Mouse (Mus musculus) heart, embryonic 12.5 days (tissue): ENCODE measurements at regions not wholly inside any gene's neighbourhood (a gene's known extent, or its start where the extent isn't known, plus 50 kb on each side); places are given as distances from the start of the nearest gene placed in this dataset.
A peak's percentile ranks its signal among the peaks of the same experiment; 100 is the strongest.

Experiments used
- ATAC-seq: fragments of 200-750 bp; cut with Nextera tagmentation; 2 replicates; pipeline ENCODE4 v1.8.0; 2017; ENCODE audit warnings: moderate TSS enrichment, moderate library complexity; ENCODE audit not compliant: insufficient number of reproducible peaks, low FRiP score
- H3K27ac ChIP-seq: fragments of 300-500 bp; sonication (generic); 2 replicates; pipeline ENCODE4 v1.5.1; 2016; ENCODE audit warnings: mild to moderate bottlenecking, moderate library complexity; ENCODE audit not compliant: poor library complexity, severe bottlenecking
- H3K27me3 ChIP-seq: fragments of 300-500 bp; sonication (generic); replicated peaks from 2 replicates; pipeline ENCODE4 v1.6.1; 2016; ENCODE audit warnings: mild to moderate bottlenecking, moderate library complexity
- H3K36me3 ChIP-seq: fragments of 300-500 bp; sonication (generic); 2 replicates; pipeline ENCODE4 v1.6.1; 2016; ENCODE audit warnings: mild to moderate bottlenecking, moderate library complexity
- H3K4me1 ChIP-seq: fragments of 300-500 bp; sonication (generic); replicated peaks from 2 replicates; pipeline ENCODE4 v1.6.1; 2016; ENCODE audit warnings: mild to moderate bottlenecking
- H3K4me2 ChIP-seq: fragments of 300-500 bp; sonication (generic); 2 replicates; pipeline ENCODE4 v1.6.1; 2016; ENCODE audit warnings: mild to moderate bottlenecking, moderate library complexity
- H3K4me3 ChIP-seq: fragments of 300-500 bp; sonication (generic); 2 replicates; pipeline ENCODE4 v1.5.1; 2016; ENCODE audit warnings: mild to moderate bottlenecking
- H3K9ac ChIP-seq: fragments of 300-500 bp; sonication (generic); 2 replicates; pipeline ENCODE4 v1.6.1; 2016; ENCODE audit warnings: mild to moderate bottlenecking, moderate library complexity
- H3K9me3 ChIP-seq: fragments of 300-500 bp; sonication (generic); replicated peaks from 2 replicates; pipeline ENCODE4 v1.6.1; 2016; ENCODE audit warnings: mild to moderate bottlenecking, moderate library complexity
- WGBS: fragments of 180-500 bp; shearing (Covaris S2); methylation state at CpG from one replicate; pipeline ENCODE4 v1.1.7; 2016; 5-methylcytosine and 5-hydroxymethylcytosine counted together

- no peak overlapping the region for H3K27ac ChIP-seq
- H3K27me3 ChIP-seq: no peaks in the 10 kb centered on the region
- no peaks in the 10 kb centered on the region for H3K4me1 ChIP-seq
- ATAC-seq: no peak
- H3K4me2 ChIP-seq: no peak overlapping the region
- H3K9ac ChIP-seq: no peak overlapping the region
- H3K36me3 ChIP-seq: no peaks in the 10 kb centered on the region
- no peak overlapping the region for H3K4me3 ChIP-seq
- no peaks in the 10 kb centered on the region; the same call in 1 of the 2 replicates for H3K9me3 ChIP-seq
Observed at GRCm38 (mm10) chr1:92386752-92387151, 86.9 kb downstream of the Ndufa10 start.

GRCm38 (mm10) chr1:92384945-92385344, 88.7 kb downstream of the Ndufa10 start:
- Histone ChIP-seq H3K9ac (no peak overlapping the region), H3K4me2 (no peak overlapping the region)
- ATAC-seq: no peak

GRCm38 (mm10) chr1:92383749-92384148, 89.9 kb downstream of the Ndufa10 start:
- Histone ChIP-seq H3K9ac (no peak overlapping the region), H3K9me3 (no peaks in the 10 kb centered on the region; the same call in 1 of the 2 replicates), H3K27ac (no peak overlapping the region), H3K4me3 (no peak overlapping the region), H3K36me3 (no peaks in the 10 kb centered on the region), H3K27me3 (no peaks in the 10 kb centered on the region), H3K4me2 (no peak overlapping the region), H3K4me1 (peaks cover 19% of the 10 kb centered on the region)
- no peak for ATAC-seq
- 68% methylated on average over 4 of the region's 4 CpGs for WGBS

More at GRCm38 (mm10) chr1:92384945-92385344, 88.7 kb downstream of the Ndufa10 start:
- no peaks in the 10 kb centered on the region; the same call in 1 of the 2 replicates for H3K9me3 ChIP-seq
- H3K27ac ChIP-seq: no peak overlapping the region
- no peak overlapping the region for H3K4me3 ChIP-seq
- H3K27me3 ChIP-seq: no peaks in the 10 kb centered on the region
- H3K36me3 ChIP-seq: no peaks in the 10 kb centered on the region
- peaks cover 8% of the 10 kb centered on the region for H3K4me1 ChIP-seq

- WGBS: 52% methylated on average over 3 of the region's 3 CpGs
- Histone ChIP-seq H3K27me3 (no peaks in the 10 kb centered on the region), H3K9me3 (0 out of 2 replicates have a peak, but pooled peaks cover 4% of the 10 kb centered on the region), H3K4me2 (peak overlapping the region; percentile 30), H3K27ac (peak overlapping the region; percentile 72), H3K4me1 (peaks cover 35% of the 10 kb centered on the region), H3K36me3 (no peaks in the 10 kb centered on the region), H3K9ac (no peak overlapping the region), H3K4me3 (no peak overlapping the region)
- ATAC-seq: no peak
Observed at GRCm38 (mm10) chr1:92379510-92379886, 94.2 kb downstream of the Ndufa10 start.

- Histone ChIP-seq H3K4me2 (peak overlapping the region; percentile 30), H3K36me3 (no peaks in the 10 kb centered on the region), H3K9me3 (0 out of 2 replicates have a peak, but pooled peaks cover 4% of the 10 kb centered on the region), H3K27me3 (no peaks in the 10 kb centered on the region), H3K4me3 (no peak overlapping the region), H3K27ac (peak overlapping the region; percentile 72), H3K9ac (no peak overlapping the region), H3K4me1 (peaks cover 35% of the 10 kb centered on the region)
- peak; percentile 65 for ATAC-seq
- WGBS: 59% methylated on average over 8 of the region's 8 CpGs
Observed at GRCm38 (mm10) chr1:92378741-92379509, 94.7 kb downstream of the Ndufa10 start.

GRCm38 (mm10) chr1:92376456-92376855, 97.2 kb downstream of the Ndufa10 start:
- Histone ChIP-seq H3K27ac (peak overlapping the region; percentile 62), H3K9me3 (0 out of 2 replicates have a peak, but pooled peaks cover 4% of the 10 kb centered on the region), H3K9ac (no peak overlapping the region), H3K4me1 (peaks cover 44% of the 10 kb centered on the region), H3K27me3 (no peaks in the 10 kb centered on the region), H3K4me3 (no peak overlapping the region), H3K36me3 (no peaks in the 10 kb centered on the region), H3K4me2 (no peak overlapping the region)
- ATAC-seq: no peak
- 45% methylated on average over 4 of the region's 4 CpGs for WGBS

- no peak overlapping the region for H3K4me3 ChIP-seq
- no peak for ATAC-seq
- no peak overlapping the region for H3K9ac ChIP-seq
- H3K4me2 ChIP-seq: no peak overlapping the region
- WGBS: 78% methylated on average over 5 of the region's 5 CpGs
- H3K27me3 ChIP-seq: no peaks in the 10 kb centered on the region
- H3K36me3 ChIP-seq: no peaks in the 10 kb centered on the region
- H3K4me1 ChIP-seq: peaks cover 27% of the 10 kb centered on the region
- no peak overlapping the region for H3K27ac ChIP-seq
- 0 out of 2 replicates have a peak, but pooled peaks cover 4% of the 10 kb centered on the region for H3K9me3 ChIP-seq
Observed at GRCm38 (mm10) chr1:92372222-92372990, 101.3 kb downstream of the Ndufa10 start.

GRCm38 (mm10) chr1:92371357-92371981, 102.2 kb downstream of the Ndufa10 start:
- WGBS: 59% methylated on average over 11 of the region's 11 CpGs
- no peak overlapping the region for H3K4me2 ChIP-seq
- H3K9me3 ChIP-seq: 0 out of 2 replicates have a peak, but pooled peaks cover 4% of the 10 kb centered on the region
- peak; percentile 26; the same call in 1 of the 2 replicates for ATAC-seq
- H3K36me3 ChIP-seq: no peaks in the 10 kb centered on the region
- H3K27me3 ChIP-seq: no peaks in the 10 kb centered on the region; the same call in 1 of the 2 replicates
- no peak overlapping the region for H3K9ac ChIP-seq
- H3K27ac ChIP-seq: no peak overlapping the region
- no peak overlapping the region for H3K4me3 ChIP-seq
- H3K4me1 ChIP-seq: peaks cover 21% of the 10 kb centered on the region

- H3K9ac ChIP-seq: no peak overlapping the region
- ATAC-seq: no peak
- no peak overlapping the region for H3K4me3 ChIP-seq
- no peaks in the 10 kb centered on the region for H3K36me3 ChIP-seq
- 0 out of 2 replicates have a peak, but pooled peaks cover 4% of the 10 kb centered on the region for H3K9me3 ChIP-seq
- peaks cover 6% of the 10 kb centered on the region; the same call in 1 of the 2 replicates for H3K27me3 ChIP-seq
- WGBS: 86% methylated on average over 4 of the region's 4 CpGs
- peaks cover 14% of the 10 kb centered on the region for H3K4me1 ChIP-seq
- H3K4me2 ChIP-seq: no peak overlapping the region
- no peak overlapping the region for H3K27ac ChIP-seq
Observed at GRCm38 (mm10) chr1:92370842-92371241, 102.8 kb downstream of the Ndufa10 start.

GRCm38 (mm10) chr1:92369972-92370371, 103.7 kb downstream of the Ndufa10 start:
- Histone ChIP-seq H3K27me3 (peaks cover 7% of the 10 kb centered on the region; the same call in 1 of the 2 replicates), H3K9me3 (0 out of 2 replicates have a peak, but pooled peaks cover 4% of the 10 kb centered on the region), H3K4me1 (peaks cover 13% of the 10 kb centered on the region), H3K9ac (no peak overlapping the region), H3K4me3 (no peak overlapping the region), H3K36me3 (no peaks in the 10 kb centered on the region), H3K4me2 (no peak overlapping the region), H3K27ac (no peak overlapping the region)
- WGBS: 74% methylated on average over 5 of the region's 5 CpGs
- no peak for ATAC-seq

GRCm38 (mm10) chr1:92366249-92366648, 107.4 kb downstream of the Ndufa10 start:
- ATAC-seq: no peak
- Histone ChIP-seq H3K4me2 (no peak overlapping the region), H3K36me3 (no peaks in the 10 kb centered on the region), H3K27ac (no peak overlapping the region), H3K9ac (no peak overlapping the region), H3K27me3 (peaks cover 7% of the 10 kb centered on the region; the same call in 1 of the 2 replicates), H3K4me3 (no peak overlapping the region), H3K4me1 (peaks cover 2% of the 10 kb centered on the region), H3K9me3 (no peaks in the 10 kb centered on the region)
- WGBS: 65% methylated on average over 5 of the region's 5 CpGs
